8 mouse cellular contexts compared by ENCODE assay signal in genomic region chr2:31258609-31259366, GRCm38 (mm10). TPM values are rescaled to one million over a fixed set of nuclear protein-coding genes. Genes with fewer than 3 reads are reported as not detected.
A peak's percentile ranks its signal among the peaks of the same experiment; 100 is the strongest.
DNase-seq lines count a peak whose midpoint lies in the region; ATAC-seq lines count a peak whose summit lies in the region.

No protein-coding gene starts in this region.

- peak; percentile 63 to 68 for DNase-seq in adrenal gland, adult 18-20 months (ENCODE audit: low spot score in 2 of 2)
- DNase-seq in gastrocnemius, postnatal 36 days, result peak; percentile 63 to 72
- peak; percentile 85 for DNase-seq in intestine, embryonic 14.5 days (ENCODE audit: low spot score)
- DNase-seq in left cerebral cortex, postnatal 25 days (ENCODE audit: low spot score in 2 of 2), result peak; percentile 77 to 90
- peak; percentile 82 for DNase-seq in right cerebral cortex, postnatal 25 days
- DNase-seq in yolk sac, embryonic 10.5 days (ENCODE audit: low spot score), result peak; percentile 63

- peak overlapping the region; percentile 39; the same call in 1 of the 2 replicates for H3K9ac ChIP-seq in intestine, embryonic 14.5 days (ENCODE audit: low read length)

- H3K27ac ChIP-seq in intestine, embryonic 14.5 days (ENCODE audit: low read depth), result peak overlapping the region; percentile 6; the same call in 1 of the 2 replicates

- ATAC-seq in common myeloid progenitor, adult 5-6 weeks (replicated peaks; ENCODE audit: low read depth, poor library complexity, severe bottlenecking), result peak; percentile 72
- peak; percentile 83 for ATAC-seq in intestine, embryonic 14.5 days (replicated peaks; ENCODE audit: low FRiP score, low TSS enrichment, low read depth)
- ATAC-seq in megakaryocyte progenitor cell, adult 5-6 weeks (replicated peaks; ENCODE audit: poor library complexity), result peak; percentile 70

- peaks cover 46% of the 10 kb centered on the region for H3K4me1 ChIP-seq in intestine, embryonic 14.5 days (replicated peaks; ENCODE audit: control insufficient read depth, insufficient read depth, low read length)

- H3K27me3 ChIP-seq in intestine, embryonic 14.5 days (replicated peaks; ENCODE audit: control insufficient read depth, insufficient read depth, low read length), result no peaks in the 10 kb centered on the region

- no peaks in the 10 kb centered on the region for H3K36me3 ChIP-seq in intestine, embryonic 14.5 days (ENCODE audit: control insufficient read depth, insufficient read depth, low read length)

- H3K4me2 ChIP-seq in intestine, embryonic 14.5 days (ENCODE audit: low read length), result peak overlapping the region; percentile 81

- H3K4me3 ChIP-seq in intestine, embryonic 14.5 days (ENCODE audit: low read depth, low read length), result peak overlapping the region; percentile 47

- 12% methylated on average over 22 of the region's 22 CpGs for WGBS in intestine, embryonic 14.5 days

- H3K9me3 ChIP-seq in intestine, embryonic 14.5 days (ENCODE audit: control insufficient read depth, low read length), result no peaks in the 10 kb centered on the region

- intact Hi-C loops in gastrocnemius, postnatal 36 days (cut with DNase I), result no loop called here
- intact Hi-C loops in left cerebral cortex, postnatal 25 days (cut with DNase I), result no loop called here

RNA-seq across cellular contexts. Expression of gene Ncs1, which starts 13.2 kb away (rescaled TPM):
- total RNA-seq in adrenal gland, adult 18-20 months (2021), result 1 to 10 TPM; 4.2 to 5.8 TPM
- total RNA-seq in common myeloid progenitor, adult 5-6 weeks (2017), result 2.3 and 6.4 TPM in 2 replicates
- 1 to 10 TPM; 4.0 to 4.9 TPM for total RNA-seq in gastrocnemius, postnatal 36 days (2021)
- polyA plus RNA-seq in intestine, embryonic 14.5 days (2014; fragmentation: Nextera tagmentation; extraction: Ambion mirVana), result 35.3 and 39.1 TPM in 2 replicates
- 100 to 1,000 TPM; 196 to 203 TPM for total RNA-seq in left cerebral cortex, postnatal 25 days (2021)
- total RNA-seq in megakaryocyte progenitor cell, adult 5-6 weeks (2015), result 1.2 and 2.3 TPM in 2 replicates
- total RNA-seq in megakaryocyte progenitor cell, adult 5-6 weeks (2017), result 1.7 TPM in 2 replicates

RNA-seq across cellular contexts. Expression of gene Hmcn2, which starts 55.4 kb away (rescaled TPM):
- 1 to 10 TPM in 1 of 2 experiments, under 1 TPM in 1; 0.73 to 1.5 TPM for total RNA-seq in adrenal gland, adult 18-20 months (2021)
- not detected in 2 replicates for total RNA-seq in common myeloid progenitor, adult 5-6 weeks (2017)
- total RNA-seq in gastrocnemius, postnatal 36 days (2021), result 10 to 100 TPM; 28.6 to 30.1 TPM
- polyA plus RNA-seq in intestine, embryonic 14.5 days (2014; fragmentation: Nextera tagmentation; extraction: Ambion mirVana), result 10.0 and 10.3 TPM in 2 replicates
- under 1 TPM; 0.21 to 0.32 TPM for total RNA-seq in left cerebral cortex, postnatal 25 days (2021)
- total RNA-seq in megakaryocyte progenitor cell, adult 5-6 weeks (2015), result not detected in 2 replicates
- total RNA-seq in megakaryocyte progenitor cell, adult 5-6 weeks (2017), result 0.21 TPM in 1 of 2 replicates, not detected in the other

Comparison
In these comparisons a context has a peak if more than half of its experiments do, and no peak if none do; other contexts are left out.
1. Peak in every context shown above with its lines: DNase-seq, ATAC-seq, H3K4me3 ChIP-seq and H3K27ac ChIP-seq.
2. RNA of gene Ncs1, which starts 13.2 kb away (total RNA-seq): 196 to 203 TPM in left cerebral cortex, postnatal 25 days; 2.3 to 6.4 TPM in common myeloid progenitor, adult 5-6 weeks, 4.2 to 5.8 TPM in adrenal gland, adult 18-20 months, 4.0 to 4.9 TPM in gastrocnemius, postnatal 36 days and 1.2 to 2.3 TPM in megakaryocyte progenitor cell, adult 5-6 weeks; every median in the first group is over 10 times any median in the second.
3. RNA of gene Hmcn2, which starts 55.4 kb away (total RNA-seq): 28.6 to 30.1 TPM in gastrocnemius, postnatal 36 days; 0.73 to 1.5 TPM in adrenal gland, adult 18-20 months, 0.21 to 0.32 TPM in left cerebral cortex, postnatal 25 days, 0.21 TPM in megakaryocyte progenitor cell, adult 5-6 weeks and not detected in common myeloid progenitor, adult 5-6 weeks; every median in the first group is over 10 times any median in the second.